Mouse (Mus musculus): Measurements from ENCODE around the gene Ak8. TPM values are rescaled to one million over a fixed set of nuclear protein-coding genes. Genes with fewer than 3 reads are reported as not detected.

Gene Ak8
- total RNA-seq, 2 experiments from 2014 or later, result 0.84 TPM; not detected in 1

DNA sequence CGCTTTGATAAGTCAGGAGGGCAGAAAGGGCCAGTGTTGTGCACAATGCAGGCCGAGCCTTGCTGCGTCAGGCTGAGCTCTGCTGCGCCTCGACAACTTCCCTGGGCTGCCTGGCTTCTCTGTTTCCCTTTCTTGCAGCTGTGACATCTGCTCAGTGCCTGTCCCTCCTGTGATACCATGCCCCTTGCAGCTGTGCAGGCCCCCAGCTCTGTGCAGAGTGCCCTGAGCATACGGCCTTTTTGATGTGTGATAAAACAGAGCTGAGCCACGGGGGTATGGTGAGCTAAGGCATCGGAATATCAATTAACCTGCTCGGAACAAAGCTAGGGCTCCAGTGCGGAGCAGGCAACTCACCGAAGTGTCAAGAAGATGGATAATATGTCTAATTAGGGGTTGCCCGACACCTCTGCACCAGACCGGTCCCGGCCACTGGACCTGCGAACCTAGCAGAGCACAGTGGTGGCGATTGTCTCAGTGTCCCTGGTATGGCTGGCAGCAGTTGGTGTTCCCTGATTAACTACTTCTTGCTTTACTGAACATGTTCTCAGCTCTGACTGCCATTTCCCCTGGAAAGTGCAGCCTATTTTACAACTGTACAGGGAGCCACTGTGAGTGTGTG lies 27.9 kb downstream of the Ak8 start:
- ATAC-seq (replicated peaks; ENCODE audit: low FRiP score, poor library complexity, severe bottlenecking), result no peak

- no peak for ATAC-seq (replicated peaks; ENCODE audit: low FRiP score, poor library complexity, severe bottlenecking)
Observed at GRCm38 (mm10) chr2:28730676-28731075, 30.7 kb downstream of the Ak8 start.

- no peak for ATAC-seq (replicated peaks; ENCODE audit: low FRiP score, poor library complexity, severe bottlenecking)
Observed at GRCm38 (mm10) chr2:28737112-28737511, 37.1 kb downstream of the Ak8 start.

- no peak for ATAC-seq (replicated peaks; ENCODE audit: low FRiP score, poor library complexity, severe bottlenecking)
Observed at GRCm38 (mm10) chr2:28740159-28740558, 40.2 kb downstream of the Ak8 start.

- no peak for ATAC-seq (replicated peaks; ENCODE audit: low FRiP score, poor library complexity, severe bottlenecking)
Observed at GRCm38 (mm10) chr2:28742701-28743100, 42.7 kb downstream of the Ak8 start.

DNA sequence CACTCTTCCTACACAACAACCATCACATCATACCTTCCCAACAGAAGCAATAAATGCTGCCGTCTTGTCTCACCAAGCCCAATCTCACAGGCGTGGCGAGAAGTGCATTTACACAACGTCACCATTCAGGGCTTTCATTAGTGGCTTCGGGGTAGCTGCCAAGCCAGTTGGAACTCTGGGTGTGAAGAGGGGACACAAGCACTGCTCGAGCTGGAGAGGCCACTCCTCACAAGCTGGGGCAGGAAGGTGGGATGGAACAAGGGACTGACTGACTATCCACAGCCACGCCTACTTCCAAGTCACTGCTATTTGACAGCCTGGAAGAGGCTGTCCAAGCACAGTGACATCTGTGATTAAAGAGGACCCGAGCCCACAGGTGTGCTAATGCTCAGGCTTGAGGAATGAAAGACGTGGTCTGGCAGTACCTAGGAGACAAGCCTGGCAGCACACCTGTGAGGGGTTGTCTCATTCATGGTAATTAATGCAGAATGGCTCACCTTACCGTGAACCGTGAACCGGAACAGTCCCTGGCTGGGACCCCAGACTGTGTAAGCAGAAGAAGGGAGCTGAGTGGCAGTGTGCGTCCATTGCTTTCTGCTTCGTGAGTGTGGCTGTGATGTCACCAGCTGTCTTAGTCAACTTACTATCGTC lies 46.8 kb downstream of the Ak8 start:
- ATAC-seq (replicated peaks; ENCODE audit: low FRiP score, poor library complexity, severe bottlenecking), result no peak

- ATAC-seq (replicated peaks; ENCODE audit: low FRiP score, poor library complexity, severe bottlenecking), result no peak
Observed at GRCm38 (mm10) chr2:28747705-28748104, 47.7 kb downstream of the Ak8 start.

DNA sequence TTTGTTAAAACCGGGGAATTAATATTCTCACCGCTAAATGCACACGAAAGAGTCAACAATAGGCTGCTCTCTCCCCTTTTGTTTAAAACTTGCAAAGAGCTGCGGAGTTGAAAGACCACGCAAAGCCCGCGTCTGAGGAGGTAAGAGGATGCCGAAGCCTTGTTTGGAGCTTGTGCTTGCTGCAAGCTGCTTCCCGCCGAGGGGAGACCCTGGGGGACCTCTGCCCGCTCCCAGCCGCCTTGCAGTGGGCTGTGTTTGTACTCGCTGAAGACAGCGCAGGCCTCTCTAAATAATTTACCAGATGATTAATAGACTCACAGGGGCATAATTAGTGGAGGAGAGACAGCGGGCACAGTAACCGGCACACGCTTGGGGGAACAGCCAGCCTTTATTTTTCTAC lies 51.2 kb downstream of the Ak8 start:
- no peak for ATAC-seq (replicated peaks; ENCODE audit: low FRiP score, poor library complexity, severe bottlenecking)

GRCm38 (mm10) chr2:28751658-28752057 lies 51.7 kb downstream of the Ak8 start:
- no peak for ATAC-seq (replicated peaks; ENCODE audit: low FRiP score, poor library complexity, severe bottlenecking)

GRCm38 (mm10) chr2:28752388-28752787 lies 52.4 kb downstream of the Ak8 start:
- no peak for ATAC-seq (replicated peaks; ENCODE audit: low FRiP score, poor library complexity, severe bottlenecking)

GRCm38 (mm10) chr2:28755451-28755850 lies 55.5 kb downstream of the Ak8 start:
- 0 out of 2 replicates have a peak, but pooled peaks have one; percentile 33 for ATAC-seq (replicated peaks; ENCODE audit: low FRiP score, poor library complexity, severe bottlenecking)

DNA sequence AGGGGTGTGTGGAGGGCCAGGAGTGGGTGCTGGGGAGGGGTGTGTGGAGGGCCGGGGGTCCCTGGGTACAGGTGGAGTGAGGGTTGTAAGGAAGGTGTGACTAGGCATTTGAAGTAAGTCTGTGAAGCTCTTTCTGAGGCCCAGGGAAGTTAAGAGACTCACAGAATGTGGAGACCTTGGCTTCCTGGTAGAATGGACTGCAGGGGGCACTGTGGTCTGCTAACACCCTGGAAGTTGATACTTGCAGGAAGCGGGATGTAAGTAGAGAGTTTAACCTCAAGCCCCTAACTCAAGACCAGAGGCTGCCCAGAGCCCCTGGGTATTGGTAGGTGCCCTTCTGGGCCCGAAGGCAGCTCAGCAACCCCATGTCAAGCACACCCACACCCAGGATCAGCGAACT lies 56.2 kb downstream of the Ak8 start:
- ATAC-seq (replicated peaks; ENCODE audit: low FRiP score, poor library complexity, severe bottlenecking), result no peak

DNA sequence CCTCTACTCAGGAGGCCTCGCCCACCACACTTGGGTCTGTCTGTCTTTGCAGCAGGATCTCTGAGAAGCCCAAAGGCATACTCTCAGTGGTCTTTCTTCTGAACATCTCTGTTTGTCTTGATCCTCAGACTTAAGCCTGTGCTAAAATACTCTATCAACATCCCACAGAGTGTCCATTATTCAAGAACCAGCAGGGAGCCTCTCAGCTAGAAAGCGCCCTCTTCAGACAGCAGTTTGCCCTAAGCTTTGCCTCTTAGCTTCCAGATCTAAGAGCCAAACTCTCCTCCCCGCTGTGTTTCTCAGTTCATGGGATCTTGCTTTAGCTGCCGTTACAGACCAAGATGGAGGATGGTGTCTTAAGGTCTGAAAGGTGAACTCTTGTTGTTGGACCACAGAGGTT lies 59.5 kb downstream of the Ak8 start:
- no peak for ATAC-seq (replicated peaks; ENCODE audit: low FRiP score, poor library complexity, severe bottlenecking)

GRCm38 (mm10) chr2:28766590-28766989 lies 66.6 kb downstream of the Ak8 start:
- ATAC-seq (replicated peaks; ENCODE audit: low FRiP score, poor library complexity, severe bottlenecking), result no peak

DNA sequence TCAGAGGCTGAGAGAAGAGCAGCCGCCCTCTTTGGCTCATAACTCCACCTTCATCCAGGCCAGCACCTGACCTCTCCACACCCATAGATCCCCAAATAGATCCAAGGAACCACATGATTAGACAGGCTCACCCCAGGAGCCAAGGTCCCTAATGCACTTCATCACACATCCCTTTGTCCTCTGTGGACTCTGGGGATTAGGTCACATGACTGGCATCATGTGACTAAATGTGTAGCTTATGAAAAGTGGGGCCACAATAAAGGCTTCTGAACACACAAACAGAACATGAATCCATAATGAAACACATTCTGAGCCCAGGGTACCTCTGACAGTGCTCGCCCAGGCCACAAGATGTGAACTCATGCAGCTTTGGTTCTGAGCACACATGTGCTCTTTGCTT lies 67.1 kb downstream of the Ak8 start:
- no peak for ATAC-seq (replicated peaks; ENCODE audit: low FRiP score, poor library complexity, severe bottlenecking)

DNA sequence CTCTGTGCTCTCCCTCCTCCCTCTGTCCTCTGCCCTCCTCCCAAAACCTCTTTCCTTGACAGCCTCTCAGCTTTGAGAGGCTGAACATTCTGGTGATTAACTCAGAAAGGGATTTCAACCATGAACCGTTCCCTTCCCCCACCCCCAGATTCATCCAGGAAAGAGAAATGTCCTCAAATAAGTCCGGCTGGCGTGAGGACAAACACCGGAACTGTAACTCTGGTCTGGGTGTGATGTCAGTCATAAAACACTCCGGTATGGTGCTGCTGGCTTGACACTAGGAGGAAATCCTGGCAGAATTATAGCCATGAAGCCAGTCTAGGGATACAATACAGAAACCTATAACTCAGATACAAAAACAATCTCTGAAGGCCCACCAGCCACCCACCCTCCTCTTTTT lies 70.7 kb downstream of the Ak8 start:
- no peak for ATAC-seq (replicated peaks; ENCODE audit: low FRiP score, poor library complexity, severe bottlenecking)

GRCm38 (mm10) chr2:28774073-28774472 lies 74.1 kb downstream of the Ak8 start:
- ATAC-seq (replicated peaks; ENCODE audit: low FRiP score, poor library complexity, severe bottlenecking), result no peak

DNA sequence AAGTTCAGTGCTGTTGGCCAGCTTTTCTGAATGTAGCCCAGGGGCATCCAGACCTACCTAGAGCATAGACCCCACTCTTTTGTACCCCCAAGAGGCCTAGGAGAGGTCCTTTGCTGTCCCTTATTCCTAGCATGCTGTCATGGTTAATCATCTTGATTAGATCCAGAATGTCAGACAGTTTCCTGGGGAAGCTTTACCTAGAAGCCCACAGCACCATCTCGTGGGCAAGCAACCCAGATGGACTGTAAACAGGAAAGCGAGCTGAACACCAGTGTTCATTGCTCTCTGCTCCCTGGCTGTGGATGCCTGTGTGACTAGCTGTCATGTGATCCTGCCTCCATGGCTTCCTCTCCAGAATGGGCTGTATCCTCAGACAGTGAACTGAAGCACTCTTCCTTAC lies 76.8 kb downstream of the Ak8 start:
- no peak for ATAC-seq (replicated peaks; ENCODE audit: low FRiP score, poor library complexity, severe bottlenecking)

GRCm38 (mm10) chr2:28780001-28780782 lies 80.2 kb downstream of the Ak8 start:
- ATAC-seq (replicated peaks; ENCODE audit: low FRiP score, poor library complexity, severe bottlenecking), result no peak

GRCm38 (mm10) chr2:28781310-28781709 lies 81.3 kb downstream of the Ak8 start:
- ATAC-seq (replicated peaks; ENCODE audit: low FRiP score, poor library complexity, severe bottlenecking), result no peak
